Mouse (Mus musculus) urinary bladder, postnatal 14 days (tissue): Measurements from ENCODE around the gene Cntn4.

Experiments used
- DNase-seq: peaks from one replicate; pipeline ENCODE4 v3.0.0; 2021; ENCODE audit warnings: low spot score

Cntn4 gene

GRCm38 (mm10) chr6:106663780-106664651 is 986.6 kb downstream of the Cntn4 start:
- DNase-seq, result peak; percentile 48

DNA sequence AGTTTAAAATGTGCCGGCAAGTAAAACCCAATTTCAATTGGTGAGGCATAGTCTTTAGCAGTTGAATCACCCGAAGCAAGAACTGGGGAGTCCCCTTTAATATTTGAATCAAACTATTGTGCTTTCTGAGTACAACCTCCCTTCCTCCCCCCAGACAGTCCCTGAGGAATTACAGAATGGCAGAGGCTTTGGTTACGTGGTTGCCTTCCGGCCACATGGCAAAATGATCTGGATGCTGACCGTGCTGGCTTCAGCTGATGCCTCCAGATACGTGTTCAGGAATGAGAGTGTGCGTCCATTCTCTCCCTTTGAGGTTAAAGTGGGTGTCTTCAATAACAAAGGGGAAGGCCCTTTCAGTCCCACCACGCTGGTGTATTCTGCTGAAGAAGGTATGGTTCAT is 998.1 kb downstream of the Cntn4 start:
- no peak for DNase-seq

- DNase-seq, result no peak
Measured at GRCm38 (mm10) chr6:106701931-106702330, 1024.5 kb downstream of the Cntn4 start.

DNA sequence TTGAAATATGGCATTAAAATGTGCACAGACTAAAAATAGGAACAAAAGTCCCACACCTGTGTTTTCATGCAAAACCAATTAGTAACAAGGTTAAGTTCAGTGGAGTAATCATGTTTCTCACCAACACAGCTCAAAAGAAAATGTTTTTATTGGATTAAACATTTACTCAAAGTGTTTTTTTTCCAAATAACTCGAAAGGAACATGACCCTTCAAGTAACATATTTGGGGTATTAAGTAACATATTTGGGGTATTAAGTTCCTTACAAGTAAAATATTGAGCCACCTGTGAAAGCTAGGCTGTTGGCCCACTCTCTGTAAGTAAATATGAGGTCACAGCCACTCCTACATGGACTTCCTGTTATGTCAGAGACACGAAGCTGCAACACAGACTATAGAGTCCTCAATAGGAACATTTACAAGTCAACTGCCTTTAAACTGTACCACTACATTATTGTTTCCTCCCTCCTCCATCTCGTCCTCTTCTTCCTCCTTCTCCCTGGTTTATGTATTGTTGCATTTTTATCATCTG is 1028.1 kb downstream of the Cntn4 start:
- no peak for DNase-seq

- no peak for DNase-seq
Measured at GRCm38 (mm10) chr6:106725642-106726041, 1048.2 kb downstream of the Cntn4 start.

GRCm38 (mm10) chr6:106726078-106726477 is 1048.6 kb downstream of the Cntn4 start:
- DNase-seq, result no peak

- no peak for DNase-seq
Measured at GRCm38 (mm10) chr6:106727703-106728102, 1050.2 kb downstream of the Cntn4 start.

- DNase-seq, result no peak
Measured at GRCm38 (mm10) chr6:106729682-106730314, 1052.3 kb downstream of the Cntn4 start.

DNA sequence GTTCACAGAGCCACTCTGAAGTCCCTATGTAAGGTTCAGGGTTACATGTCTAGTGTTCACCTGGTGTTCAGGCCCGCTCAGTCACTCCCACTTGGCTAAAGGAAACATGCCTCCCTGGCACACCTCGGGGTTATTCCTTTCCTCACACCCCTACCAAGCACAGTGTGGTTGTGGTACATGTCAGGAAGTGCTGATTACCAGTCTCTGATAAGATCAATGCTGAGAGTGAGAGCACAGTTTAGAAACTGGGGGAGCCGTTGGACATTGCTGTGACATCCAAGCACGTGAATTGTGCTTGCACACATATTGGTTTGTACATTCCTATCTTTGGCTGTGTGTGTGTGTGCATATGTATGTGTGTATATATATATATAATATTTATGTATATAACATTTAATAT is 1055.1 kb downstream of the Cntn4 start:
- no peak for DNase-seq

DNA sequence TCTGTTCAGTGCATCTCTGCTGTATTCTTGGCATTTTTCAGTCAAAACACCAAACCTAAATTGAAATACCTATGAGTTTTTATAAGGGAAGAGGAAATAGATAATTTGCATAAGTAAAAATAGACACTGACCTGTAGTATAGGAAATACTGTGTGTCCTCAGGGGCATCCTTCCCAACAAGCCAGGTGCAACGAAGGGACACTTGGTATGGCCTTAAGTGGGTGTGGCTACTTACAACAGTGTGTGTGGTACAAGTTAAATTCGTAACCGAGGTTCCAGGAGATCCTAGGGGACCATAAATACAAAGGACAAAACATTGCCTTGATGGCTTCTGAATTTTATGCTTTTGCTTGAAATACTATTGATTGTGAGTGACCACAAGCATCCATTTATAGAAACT is 1060.8 kb downstream of the Cntn4 start:
- no peak for DNase-seq

GRCm38 (mm10) chr6:106740244-106740825 is 1062.9 kb downstream of the Cntn4 start:
- DNase-seq, result no peak

DNA sequence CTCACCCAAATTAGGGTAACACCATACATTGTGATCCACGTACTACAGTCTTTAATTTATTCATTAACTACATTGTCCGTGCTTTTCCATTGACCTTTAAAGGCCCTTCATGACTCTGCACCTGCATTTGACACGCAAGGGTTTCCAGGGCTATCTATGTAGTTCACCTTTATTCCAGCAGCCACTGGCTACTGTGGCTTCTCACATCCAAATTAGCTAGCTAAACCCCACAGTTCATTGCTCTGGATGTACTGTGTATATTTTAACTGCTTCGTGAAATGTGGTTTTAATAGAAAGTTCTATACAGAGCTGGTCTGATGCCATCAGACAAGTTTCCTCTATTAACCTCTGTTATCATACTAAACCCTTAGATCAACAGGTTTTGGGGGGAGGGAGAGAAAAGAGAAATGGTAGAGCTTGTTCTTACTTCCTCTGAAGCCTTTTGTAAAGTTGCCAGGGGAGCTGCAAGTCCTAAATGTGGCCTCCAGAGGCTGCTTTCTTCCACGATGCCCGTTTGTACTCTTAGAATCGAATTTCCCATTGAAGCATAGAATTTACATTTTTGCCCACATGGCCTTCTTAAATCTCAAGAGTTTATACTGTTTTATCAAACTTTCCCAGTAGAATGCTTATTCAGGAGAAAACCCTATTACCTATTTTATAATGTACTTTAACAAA is 1066.2 kb downstream of the Cntn4 start:
- DNase-seq, result no peak

DNA sequence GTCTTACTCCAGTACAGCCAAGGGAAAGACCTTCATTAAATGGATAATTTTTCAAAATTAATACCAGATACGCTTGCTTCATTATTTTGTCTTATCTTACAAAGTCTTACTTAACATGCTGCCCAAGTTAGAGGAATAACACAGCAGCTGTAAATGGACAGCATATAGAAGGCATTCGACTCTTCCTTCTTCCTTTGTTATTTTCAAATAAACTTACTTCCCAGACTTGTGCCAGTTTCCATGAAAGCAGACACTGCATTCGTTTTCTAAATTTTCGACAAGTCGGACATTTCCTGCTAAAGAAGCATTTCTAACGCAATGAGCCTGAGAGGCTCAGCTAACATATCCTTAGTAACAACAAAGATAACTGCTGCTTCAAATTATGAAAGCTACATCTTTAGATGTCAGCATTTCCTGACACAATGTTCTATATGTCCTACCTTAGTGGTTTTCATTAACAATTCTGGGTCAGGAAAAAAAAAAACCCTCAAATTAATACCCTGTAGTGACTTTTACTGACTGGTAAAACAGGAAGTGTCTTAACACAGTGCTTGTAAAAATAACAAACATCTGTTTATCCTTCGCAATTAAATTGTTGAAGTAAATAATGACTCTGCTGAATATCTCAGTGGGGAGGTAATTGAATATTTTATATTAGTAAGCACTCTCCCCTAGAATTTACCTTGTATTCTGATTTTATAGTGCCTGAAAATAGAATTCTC is 1068.4 kb downstream of the Cntn4 start:
- no peak for DNase-seq

- DNase-seq, result no peak
Measured at GRCm38 (mm10) chr6:106747251-106747650, 1069.8 kb downstream of the Cntn4 start.

- no peak for DNase-seq
Measured at GRCm38 (mm10) chr6:106747804-106748203, 1070.3 kb downstream of the Cntn4 start.
